Mouse (Mus musculus): ENCODE measurements at regions not wholly inside any gene's neighbourhood (a gene's known extent, or its start where the extent isn't known, plus 50 kb on each side); places are given as distances from the start of the nearest gene placed in this dataset.

DNA sequence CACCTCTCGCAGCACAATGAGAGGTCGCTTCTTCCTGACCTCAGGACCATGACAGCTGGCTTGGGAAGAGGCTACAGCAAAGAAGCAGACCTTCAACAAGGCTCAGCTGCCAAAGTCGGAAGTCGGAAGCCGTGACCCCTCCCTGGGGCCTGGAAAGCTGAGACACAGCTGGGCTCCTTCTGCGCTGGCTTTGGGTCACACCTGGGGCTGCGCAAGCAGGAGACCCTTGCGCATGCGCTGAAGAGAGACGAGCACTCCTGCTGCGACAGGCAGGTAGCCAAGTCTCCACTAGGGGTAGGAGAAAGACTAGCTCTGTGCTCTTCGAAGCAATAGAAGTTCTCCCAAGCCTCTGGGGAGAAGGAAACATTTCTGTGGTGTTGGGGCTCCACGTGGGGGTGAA lies 109.3 kb upstream of the Dyrk2 start:
- Histone ChIP-seq H3K4me3 (ENCODE audit: low read length) (no peak overlapping the region), H3K4me2 (replicated peaks; ENCODE audit: low read depth, low read length) (no peak overlapping the region), H3K27me3 (ENCODE audit: control insufficient read depth, insufficient read depth, low read length) (no peaks in the 10 kb centered on the region), H3K9me3 (ENCODE audit: control insufficient read depth, low read length) (peaks cover 4% of the 10 kb centered on the region; the same call in 1 of the 2 replicates), H3K9ac (ENCODE audit: low read depth, low read length) (no peak overlapping the region), H3K4me1 (ENCODE audit: control insufficient read depth, insufficient read depth, low read length) (no peaks in the 10 kb centered on the region), H3K27ac (ENCODE audit: low read depth, low read length) (no peak overlapping the region), H3K36me3 (ENCODE audit: control insufficient read depth, insufficient read depth, low read length) (no peaks in the 10 kb centered on the region)
- ATAC-seq (ENCODE audit: low FRiP score, low TSS enrichment), result peak; percentile 46; the same call in 1 of the 2 replicates
- 36% methylated on average over 13 of the region's 13 CpGs for WGBS

DNA sequence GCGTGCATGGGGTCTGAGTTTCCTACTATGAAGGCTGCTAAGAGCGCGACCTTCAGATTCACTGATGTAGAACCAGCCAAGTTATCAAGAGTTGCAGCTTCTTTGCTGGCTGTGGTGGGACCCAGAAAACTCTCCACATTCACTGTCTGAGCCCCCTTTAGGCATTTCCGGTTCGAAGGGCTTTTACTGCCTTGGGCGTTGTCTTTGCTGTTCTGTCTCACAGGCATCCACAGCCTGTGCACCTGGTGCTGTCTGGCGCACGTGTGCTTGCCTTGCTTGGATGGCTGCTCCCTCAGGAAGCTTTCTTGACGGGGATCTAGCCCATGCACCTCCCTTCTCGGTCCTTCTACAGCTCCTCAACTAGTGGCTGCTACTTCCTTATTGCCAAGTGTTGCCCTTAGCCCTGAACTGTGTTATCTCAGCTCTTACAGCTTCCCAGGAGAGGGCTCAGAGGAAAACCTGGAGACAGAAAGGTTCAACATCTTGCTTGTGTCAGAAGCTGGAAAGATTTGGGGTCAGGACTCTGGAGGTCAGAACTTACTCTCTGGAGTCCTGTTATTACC lies 108.3 kb upstream of the Dyrk2 start:
- Histone ChIP-seq H3K27me3 (ENCODE audit: control insufficient read depth, insufficient read depth, low read length) (no peaks in the 10 kb centered on the region), H3K4me3 (ENCODE audit: low read length) (no peak overlapping the region), H3K4me2 (replicated peaks; ENCODE audit: low read depth, low read length) (no peak overlapping the region), H3K9ac (ENCODE audit: low read depth, low read length) (no peak overlapping the region), H3K9me3 (ENCODE audit: control insufficient read depth, low read length) (no peaks in the 10 kb centered on the region), H3K27ac (ENCODE audit: low read depth, low read length) (no peak overlapping the region), H3K36me3 (ENCODE audit: control insufficient read depth, insufficient read depth, low read length) (no peaks in the 10 kb centered on the region), H3K4me1 (ENCODE audit: control insufficient read depth, insufficient read depth, low read length) (no peaks in the 10 kb centered on the region)
- no peak for ATAC-seq (ENCODE audit: low FRiP score, low TSS enrichment)
- WGBS, result 59% methylated on average over 10 of the region's 10 CpGs

GRCm38 (mm10) chr10:118976447-118976846 lies 106.4 kb upstream of the Dyrk2 start:
- no peak overlapping the region for H3K4me3 ChIP-seq (ENCODE audit: low read length)
- H3K27me3 ChIP-seq (ENCODE audit: control insufficient read depth, insufficient read depth, low read length), result no peaks in the 10 kb centered on the region
- H3K27ac ChIP-seq (ENCODE audit: low read depth, low read length), result no peak overlapping the region
- H3K9me3 ChIP-seq (ENCODE audit: control insufficient read depth, low read length), result no peaks in the 10 kb centered on the region
- no peaks in the 10 kb centered on the region for H3K4me1 ChIP-seq (ENCODE audit: control insufficient read depth, insufficient read depth, low read length)
- WGBS, result 71% methylated on average over 10 of the region's 10 CpGs
- no peak overlapping the region for H3K9ac ChIP-seq (ENCODE audit: low read depth, low read length)
- H3K36me3 ChIP-seq (ENCODE audit: control insufficient read depth, insufficient read depth, low read length), result no peaks in the 10 kb centered on the region
- no peak for ATAC-seq (ENCODE audit: low FRiP score, low TSS enrichment)
- H3K4me2 ChIP-seq (replicated peaks; ENCODE audit: low read depth, low read length), result no peak overlapping the region

GRCm38 (mm10) chr10:118975772-118976171 lies 105.8 kb upstream of the Dyrk2 start:
- Histone ChIP-seq H3K4me3 (ENCODE audit: low read length) (no peak overlapping the region), H3K9ac (ENCODE audit: low read depth, low read length) (no peak overlapping the region), H3K27me3 (ENCODE audit: control insufficient read depth, insufficient read depth, low read length) (no peaks in the 10 kb centered on the region), H3K27ac (ENCODE audit: low read depth, low read length) (no peak overlapping the region), H3K36me3 (ENCODE audit: control insufficient read depth, insufficient read depth, low read length) (no peaks in the 10 kb centered on the region), H3K9me3 (ENCODE audit: control insufficient read depth, low read length) (no peaks in the 10 kb centered on the region), H3K4me1 (ENCODE audit: control insufficient read depth, insufficient read depth, low read length) (no peaks in the 10 kb centered on the region), H3K4me2 (replicated peaks; ENCODE audit: low read depth, low read length) (no peak overlapping the region)
- 74% methylated on average over 2 of the region's 2 CpGs for WGBS
- ATAC-seq (ENCODE audit: low FRiP score, low TSS enrichment), result no peak

- no peak overlapping the region for H3K9ac ChIP-seq (ENCODE audit: low read depth, low read length)
- WGBS, result 77% methylated on average over 4 of the region's 4 CpGs
- no peak overlapping the region for H3K4me2 ChIP-seq (replicated peaks; ENCODE audit: low read depth, low read length)
- ATAC-seq (ENCODE audit: low FRiP score, low TSS enrichment), result no peak
- H3K36me3 ChIP-seq (ENCODE audit: control insufficient read depth, insufficient read depth, low read length), result no peaks in the 10 kb centered on the region
- H3K27ac ChIP-seq (ENCODE audit: low read depth, low read length), result no peak overlapping the region
- H3K4me1 ChIP-seq (ENCODE audit: control insufficient read depth, insufficient read depth, low read length), result no peaks in the 10 kb centered on the region
- no peak overlapping the region for H3K4me3 ChIP-seq (ENCODE audit: low read length)
- no peaks in the 10 kb centered on the region for H3K9me3 ChIP-seq (ENCODE audit: control insufficient read depth, low read length)
- H3K27me3 ChIP-seq (ENCODE audit: control insufficient read depth, insufficient read depth, low read length), result no peaks in the 10 kb centered on the region
These were observed 103.3 kb upstream of the Dyrk2 start for GRCm38 (mm10) chr10:118973324-118973723.

- no peaks in the 10 kb centered on the region for H3K9me3 ChIP-seq (ENCODE audit: control insufficient read depth, low read length)
- no peak for ATAC-seq (ENCODE audit: low FRiP score, low TSS enrichment)
- 92% methylated on average over 4 of the region's 4 CpGs for WGBS
- no peak overlapping the region for H3K9ac ChIP-seq (ENCODE audit: low read depth, low read length)
- no peak overlapping the region for H3K4me3 ChIP-seq (ENCODE audit: low read length)
- H3K36me3 ChIP-seq (ENCODE audit: control insufficient read depth, insufficient read depth, low read length), result no peaks in the 10 kb centered on the region
- no peak overlapping the region for H3K27ac ChIP-seq (ENCODE audit: low read depth, low read length)
- H3K4me2 ChIP-seq (replicated peaks; ENCODE audit: low read depth, low read length), result no peak overlapping the region
- H3K4me1 ChIP-seq (ENCODE audit: control insufficient read depth, insufficient read depth, low read length), result no peaks in the 10 kb centered on the region
- H3K27me3 ChIP-seq (ENCODE audit: control insufficient read depth, insufficient read depth, low read length), result no peaks in the 10 kb centered on the region
These were observed 102.6 kb upstream of the Dyrk2 start for GRCm38 (mm10) chr10:118972626-118973025.

DNA sequence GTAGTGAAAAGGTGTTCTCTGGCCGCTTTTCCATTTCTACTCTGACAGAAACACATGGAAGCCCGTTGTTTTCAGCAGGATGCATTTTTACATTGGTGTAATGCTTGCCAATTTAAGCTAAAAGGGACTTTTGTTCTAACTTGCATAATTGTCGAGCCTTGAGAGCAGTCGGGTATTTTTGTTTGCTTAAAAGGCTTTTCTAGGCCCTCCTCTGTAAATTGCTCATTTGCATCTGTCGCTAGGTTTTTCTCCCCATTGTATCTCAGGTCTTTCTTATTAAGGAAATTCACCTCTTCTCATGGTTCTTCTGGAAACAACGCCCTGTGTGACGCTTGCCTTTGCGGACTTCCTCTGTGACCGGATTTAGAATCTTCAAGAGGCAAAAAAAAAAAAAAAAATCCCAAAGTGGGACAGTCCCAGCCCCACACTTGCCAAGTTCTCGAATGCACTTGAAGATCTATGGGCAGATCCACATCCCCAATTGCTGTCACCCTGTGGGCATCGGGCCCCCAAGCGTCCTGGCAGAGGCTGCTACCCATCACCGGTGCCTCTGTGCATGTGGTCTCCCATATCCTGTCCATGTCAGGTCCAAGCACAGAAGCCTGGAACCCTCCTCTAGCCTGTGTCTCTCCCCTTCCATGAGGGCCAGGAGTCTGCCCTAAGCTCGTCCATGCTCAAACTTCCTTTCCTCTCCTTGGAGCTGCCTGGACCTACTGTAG lies 100.6 kb upstream of the Dyrk2 start:
- Histone ChIP-seq H3K4me1 (ENCODE audit: control insufficient read depth, insufficient read depth, low read length) (no peaks in the 10 kb centered on the region), H3K27ac (ENCODE audit: low read depth, low read length) (no peak overlapping the region), H3K9me3 (ENCODE audit: control insufficient read depth, low read length) (no peaks in the 10 kb centered on the region), H3K4me3 (ENCODE audit: low read length) (no peak overlapping the region), H3K36me3 (ENCODE audit: control insufficient read depth, insufficient read depth, low read length) (no peaks in the 10 kb centered on the region), H3K4me2 (replicated peaks; ENCODE audit: low read depth, low read length) (no peak overlapping the region), H3K9ac (ENCODE audit: low read depth, low read length) (no peak overlapping the region), H3K27me3 (ENCODE audit: control insufficient read depth, insufficient read depth, low read length) (no peaks in the 10 kb centered on the region)
- no peak for ATAC-seq (ENCODE audit: low FRiP score, low TSS enrichment)
- WGBS, result 93% methylated on average over 14 of the region's 14 CpGs

DNA sequence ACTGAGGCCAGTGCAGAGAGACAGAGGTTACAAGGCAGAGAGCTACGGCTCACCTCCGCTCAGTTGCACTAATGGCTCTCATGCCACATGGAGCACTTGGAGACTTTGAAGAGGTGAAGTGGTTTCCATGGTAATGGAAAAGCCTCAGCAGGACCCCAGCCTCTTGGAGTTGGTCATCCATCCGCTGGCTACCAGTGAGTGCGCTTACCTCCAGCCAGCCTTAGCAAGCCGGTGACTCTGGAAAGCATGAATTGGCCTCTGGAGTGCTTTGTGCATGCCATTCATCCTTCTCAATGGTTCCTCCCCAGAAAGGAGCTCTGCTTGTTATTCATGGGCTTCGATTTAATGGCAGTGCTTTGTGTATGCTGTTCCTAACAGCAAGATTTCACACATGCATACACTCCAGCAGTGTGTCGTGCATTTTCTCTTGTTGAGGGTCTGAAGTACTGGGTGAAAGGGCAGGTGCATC lies 91.7 kb upstream of the Dyrk2 start:
- H3K4me2 ChIP-seq (replicated peaks; ENCODE audit: low read depth, low read length), result no peak overlapping the region
- ATAC-seq (ENCODE audit: low FRiP score, low TSS enrichment), result no peak
- 51% methylated on average over 7 of the region's 7 CpGs for WGBS
- no peaks in the 10 kb centered on the region for H3K36me3 ChIP-seq (ENCODE audit: control insufficient read depth, insufficient read depth, low read length)
- H3K4me3 ChIP-seq (ENCODE audit: low read length), result no peak overlapping the region
- H3K9me3 ChIP-seq (ENCODE audit: control insufficient read depth, low read length), result no peaks in the 10 kb centered on the region
- H3K9ac ChIP-seq (ENCODE audit: low read depth, low read length), result no peak overlapping the region
- H3K4me1 ChIP-seq (ENCODE audit: control insufficient read depth, insufficient read depth, low read length), result no peaks in the 10 kb centered on the region
- H3K27ac ChIP-seq (ENCODE audit: low read depth, low read length), result no peak overlapping the region
- no peaks in the 10 kb centered on the region for H3K27me3 ChIP-seq (ENCODE audit: control insufficient read depth, insufficient read depth, low read length)

GRCm38 (mm10) chr10:118960076-118960475 lies 90.1 kb upstream of the Dyrk2 start:
- Histone ChIP-seq H3K36me3 (ENCODE audit: control insufficient read depth, insufficient read depth, low read length) (no peaks in the 10 kb centered on the region), H3K27ac (ENCODE audit: low read depth, low read length) (no peak overlapping the region), H3K9ac (ENCODE audit: low read depth, low read length) (no peak overlapping the region), H3K4me3 (ENCODE audit: low read length) (no peak overlapping the region), H3K27me3 (ENCODE audit: control insufficient read depth, insufficient read depth, low read length) (no peaks in the 10 kb centered on the region), H3K9me3 (ENCODE audit: control insufficient read depth, low read length) (no peaks in the 10 kb centered on the region), H3K4me1 (ENCODE audit: control insufficient read depth, insufficient read depth, low read length) (no peaks in the 10 kb centered on the region), H3K4me2 (replicated peaks; ENCODE audit: low read depth, low read length) (no peak overlapping the region)
- WGBS, result 81% methylated on average over 6 of the region's 6 CpGs
- ATAC-seq (ENCODE audit: low FRiP score, low TSS enrichment), result no peak
